Mouse (Mus musculus) lung, postnatal 0 days (tissue): ENCODE data around the gene Hk3. TPM values are rescaled to one million over a fixed set of nuclear protein-coding genes. Genes with fewer than 3 reads are reported as not detected.

Experiments used
- ATAC-seq: fragments of 200-750 bp; cut with Nextera tagmentation; 2 replicates; pipeline ENCODE4 v1.8.0; 2017; ENCODE audit warnings: moderate library complexity
- DNase-seq: peaks from one replicate; pipeline ENCODE4 v3.0.0-alpha.2; 2016; ENCODE audit warnings: low spot score
- H3K27ac ChIP-seq: fragments of 300-500 bp; sonication (generic); 2 replicates; pipeline ENCODE4 v1.5.1; 2014; ENCODE audit warnings: antibody characterized with exemption, mild to moderate bottlenecking, low read length, mixed read lengths
- H3K27me3 ChIP-seq: fragments of 300-500 bp; sonication (generic); replicated peaks from 2 replicates; pipeline ENCODE4 v1.6.1; 2014; ENCODE audit warnings: low read length, mixed read lengths; ENCODE audit not compliant: insufficient read depth
- H3K36me3 ChIP-seq: fragments of 300-500 bp; sonication (generic); 2 replicates; pipeline ENCODE4 v1.6.1; 2014; ENCODE audit warnings: low read length, mixed read lengths; ENCODE audit not compliant: insufficient read depth
- H3K4me1 ChIP-seq: fragments of 300-500 bp; sonication (generic); 2 replicates; pipeline ENCODE4 v1.6.1; 2014; ENCODE audit warnings: antibody characterized with exemption, low read depth, low read length, mixed read lengths; ENCODE audit not compliant: insufficient read depth
- H3K4me2 ChIP-seq: fragments of 300-500 bp; sonication (generic); replicated peaks from 2 replicates; pipeline ENCODE4 v1.6.1; 2014; ENCODE audit warnings: low read depth, mild to moderate bottlenecking, low read length, moderate library complexity, mixed read lengths
- H3K4me3 ChIP-seq: fragments of 300-500 bp; sonication (generic); 2 replicates; pipeline ENCODE4 v1.5.1; 2014; ENCODE audit warnings: low read depth, low read length
- H3K9ac ChIP-seq: fragments of 300-500 bp; sonication (generic); replicated peaks from 2 replicates; pipeline ENCODE4 v1.6.1; 2014; ENCODE audit warnings: low read depth, mild to moderate bottlenecking
- H3K9me3 ChIP-seq: fragments of 300-500 bp; sonication (generic); 2 replicates; pipeline ENCODE4 v1.6.1; 2016; ENCODE audit warnings: low read length, mixed read lengths
- CTCF ChIP-seq: IDR thresholded peaks from 2 replicates; pipeline ENCODE4 v1.5.1; 2016; ENCODE audit warnings: antibody characterized with exemption, mild to moderate bottlenecking
- EP300 ChIP-seq: IDR thresholded peaks from 2 replicates; pipeline ENCODE4 v1.6.1; 2016; ENCODE audit warnings: antibody characterized with exemption, mild to moderate bottlenecking, control low read depth
- WGBS: fragments of 180-500 bp; shearing (Covaris S2); extraction: QIAGEN DNeasy Blood & Tissue Kit; methylation state at CpG from one replicate; pipeline ENCODE4 v1.1.7; 2014; 5-methylcytosine and 5-hydroxymethylcytosine counted together
- polyA plus RNA-seq: library from polyadenylated mRNA; unstranded; fragments of >200 nt; fragmentation: Nextera tagmentation; extraction: Ambion mirVana; gene quantifications from 2 replicates; pipeline ENCODE4 v1.2.1, GENCODE M21; 2015

Gene Hk3
- polyA plus RNA-seq, 1 experiment from 2014 or later = 1.0 TPM

- ATAC-seq = no peak
- H3K9ac ChIP-seq = no peak overlapping the region
- H3K4me1 ChIP-seq = no peaks in the 10 kb centered on the region
- TF ChIP-seq CTCF (no peak), EP300 (no peak)
- 72% methylated on average over 11 of the region's 11 CpGs for WGBS
- no peak overlapping the region for H3K4me3 ChIP-seq
- no peaks in the 10 kb centered on the region for H3K27me3 ChIP-seq
- DNase-seq = no peak
- H3K27ac ChIP-seq = no peak overlapping the region
- no peak overlapping the region for H3K4me2 ChIP-seq
- H3K9me3 ChIP-seq = no peaks in the 10 kb centered on the region
- no peaks in the 10 kb centered on the region for H3K36me3 ChIP-seq
Observed at GRCm38 (mm10) chr13:54967501-54967900, 53.7 kb downstream of the Hk3 start.

- no peak for DNase-seq
Observed at GRCm38 (mm10) chr13:54965256-54965655, 55.9 kb downstream of the Hk3 start.

GRCm38 (mm10) chr13:54960491-54960890 is 60.7 kb downstream of the Hk3 start:
- no peak for ATAC-seq
- Histone ChIP-seq H3K4me3 (no peak overlapping the region), H3K27ac (no peak overlapping the region), H3K36me3 (no peaks in the 10 kb centered on the region), H3K9ac (no peak overlapping the region), H3K4me2 (no peak overlapping the region), H3K4me1 (0 out of 2 replicates have a peak, but pooled peaks cover 10% of the 10 kb centered on the region), H3K27me3 (no peaks in the 10 kb centered on the region), H3K9me3 (no peaks in the 10 kb centered on the region)
- no peak for DNase-seq
- no peak for TF ChIP-seq EP300
- TF ChIP-seq CTCF = no peak
- 50% methylated on average over 3 of the region's 3 CpGs for WGBS

More at GRCm38 (mm10) chr13:54965256-54965655, 55.9 kb downstream of the Hk3 start:
- H3K9me3 ChIP-seq = no peaks in the 10 kb centered on the region
- H3K9ac ChIP-seq = no peak overlapping the region
- no peak overlapping the region for H3K27ac ChIP-seq
- ATAC-seq = no peak
- no peaks in the 10 kb centered on the region for H3K27me3 ChIP-seq
- TF ChIP-seq CTCF = peak; percentile 22; the same call in 1 of the 2 replicates
- no peak for TF ChIP-seq EP300
- no peak overlapping the region for H3K4me3 ChIP-seq
- no peaks in the 10 kb centered on the region for H3K4me1 ChIP-seq
- H3K4me2 ChIP-seq = no peak overlapping the region
- 85% methylated on average over 6 of the region's 6 CpGs for WGBS
- no peaks in the 10 kb centered on the region for H3K36me3 ChIP-seq

- 50% methylated on average over 6 of the region's 6 CpGs for WGBS
- no peak for TF ChIP-seq CTCF
- no peak for TF ChIP-seq EP300
- no peak for DNase-seq
- Histone ChIP-seq H3K27me3 (no peaks in the 10 kb centered on the region), H3K9ac (no peak overlapping the region), H3K4me2 (no peak overlapping the region), H3K4me3 (no peak overlapping the region), H3K4me1 (0 out of 2 replicates have a peak, but pooled peaks cover 10% of the 10 kb centered on the region), H3K27ac (no peak overlapping the region), H3K9me3 (no peaks in the 10 kb centered on the region), H3K36me3 (no peaks in the 10 kb centered on the region)
- ATAC-seq = no peak
Observed at GRCm38 (mm10) chr13:54959842-54960241, 61.3 kb downstream of the Hk3 start.

GRCm38 (mm10) chr13:54959059-54959701 is 62.0 kb downstream of the Hk3 start:
- Histone ChIP-seq H3K4me2 (no peak overlapping the region), H3K9ac (no peak overlapping the region), H3K36me3 (no peaks in the 10 kb centered on the region), H3K9me3 (no peaks in the 10 kb centered on the region), H3K27ac (no peak overlapping the region), H3K27me3 (no peaks in the 10 kb centered on the region), H3K4me3 (no peak overlapping the region), H3K4me1 (0 out of 2 replicates have a peak, but pooled peaks cover 10% of the 10 kb centered on the region)
- DNase-seq (no peak), ATAC-seq (no peak)
- TF ChIP-seq EP300 (no peak), CTCF (no peak)
- WGBS = 60% methylated on average over 15 of the region's 15 CpGs

GRCm38 (mm10) chr13:54957281-54957680 is 63.9 kb downstream of the Hk3 start:
- no peak for TF ChIP-seq EP300
- no peak for TF ChIP-seq CTCF
- ATAC-seq = no peak
- H3K9ac ChIP-seq = no peak overlapping the region
- H3K27me3 ChIP-seq = no peaks in the 10 kb centered on the region
- 0 out of 2 replicates have a peak, but pooled peaks cover 10% of the 10 kb centered on the region for H3K4me1 ChIP-seq
- no peak overlapping the region for H3K27ac ChIP-seq
- H3K4me3 ChIP-seq = no peak overlapping the region
- H3K36me3 ChIP-seq = no peaks in the 10 kb centered on the region
- no peaks in the 10 kb centered on the region for H3K9me3 ChIP-seq
- H3K4me2 ChIP-seq = no peak overlapping the region
- DNase-seq = no peak
- 79% methylated on average over 7 of the region's 7 CpGs for WGBS

Other genes with a start within 250 kb of the Hk3 start
- gene Eif4e1b, start 237.4 kb downstream of the Hk3 start, polyA plus RNA-seq = not detected in 2 replicates
- gene Tspan17, start 232.0 kb downstream of the Hk3 start, polyA plus RNA-seq = 32.9 and 40.5 TPM in 2 replicates
- 1.4 and 1.9 TPM in 2 replicates for gene Unc5a, start 72.0 kb downstream of the Hk3 start, polyA plus RNA-seq
- gene Uimc1, start 78.9 kb upstream of the Hk3 start, polyA plus RNA-seq = 21.6 and 24.3 TPM in 2 replicates
- gene Zfp346, start 83.9 kb upstream of the Hk3 start, polyA plus RNA-seq = 6.9 and 7.9 TPM in 2 replicates
- gene Gm17617, start 112.2 kb upstream of the Hk3 start, polyA plus RNA-seq = not detected in 2 replicates
- 18.9 and 19.3 TPM in 2 replicates for gene Fgfr4, start 131.3 kb upstream of the Hk3 start, polyA plus RNA-seq
- gene Nsd1, start 188.4 kb upstream of the Hk3 start, polyA plus RNA-seq = 52.4 and 55.7 TPM in 2 replicates